Mouse (Mus musculus): ENCODE measurements around the gene Dock2. TPM values are rescaled to one million over a fixed set of nuclear protein-coding genes. Genes with fewer than 3 reads are reported as not detected.

Gene Dock2
- polyA plus RNA-seq, 1 experiment from 2014 or later: 1.4 TPM

DNA sequence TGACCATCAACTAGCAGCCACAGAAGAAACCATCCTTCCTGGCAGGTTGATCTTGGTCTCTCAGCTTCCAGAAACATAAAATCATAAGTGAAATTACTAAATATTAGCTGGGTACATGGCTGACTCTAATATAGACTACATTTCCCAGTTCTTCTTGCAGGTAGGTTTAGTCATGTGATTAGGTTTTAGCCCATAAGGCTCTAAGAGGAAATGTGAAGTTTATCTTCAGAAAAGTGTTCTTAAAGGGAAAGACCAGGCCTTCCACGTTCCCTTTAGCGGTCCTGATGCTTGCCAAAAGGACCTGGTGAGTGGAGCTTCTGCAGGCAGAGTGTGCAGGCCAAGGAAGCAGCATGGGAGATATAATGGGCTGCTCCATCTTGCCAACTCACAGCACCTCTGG lies 2.9 kb downstream of the Dock2 start:
- no peaks in the 10 kb centered on the region for H3K36me3 ChIP-seq
- H3K9me3 ChIP-seq: no peaks in the 10 kb centered on the region
- H3K27me3 ChIP-seq (replicated peaks): no peaks in the 10 kb centered on the region
- H3K4me2 ChIP-seq (replicated peaks): no peak overlapping the region
- no peaks in the 10 kb centered on the region for H3K4me1 ChIP-seq (replicated peaks)
- WGBS: 81% methylated on average over 2 of the region's 2 CpGs
- H3K4me3 ChIP-seq (replicated peaks): no peak overlapping the region
- no peak overlapping the region for H3K27ac ChIP-seq
- no peak overlapping the region for H3K9ac ChIP-seq
- ATAC-seq: no peak

DNA sequence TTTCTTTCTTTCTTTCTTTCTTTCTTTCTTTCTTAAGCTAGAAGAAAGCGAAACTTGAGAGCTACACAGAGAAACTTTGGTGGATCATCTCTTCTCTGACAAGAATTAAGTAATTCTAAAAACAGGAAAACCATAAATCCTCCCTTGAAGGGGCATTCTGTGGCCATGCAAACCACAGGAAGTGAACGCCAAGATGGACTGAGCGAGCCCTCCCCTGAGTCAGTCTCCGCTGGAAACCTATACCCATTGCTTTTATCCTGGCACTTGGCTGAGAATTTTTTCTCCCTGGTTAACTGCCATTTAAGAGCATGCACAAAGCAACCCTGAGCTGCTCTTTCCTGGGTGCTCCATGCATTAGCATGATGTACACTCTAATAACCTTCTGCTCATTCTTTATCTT lies 3.7 kb downstream of the Dock2 start:
- no peak overlapping the region for H3K4me2 ChIP-seq (replicated peaks)
- no peak overlapping the region for H3K4me3 ChIP-seq (replicated peaks)
- no peaks in the 10 kb centered on the region for H3K36me3 ChIP-seq
- no peaks in the 10 kb centered on the region for H3K27me3 ChIP-seq (replicated peaks)
- WGBS: 84% methylated on average over 4 of the region's 4 CpGs
- no peaks in the 10 kb centered on the region for H3K9me3 ChIP-seq
- no peak overlapping the region for H3K9ac ChIP-seq
- no peak overlapping the region for H3K27ac ChIP-seq
- H3K4me1 ChIP-seq (replicated peaks): no peaks in the 10 kb centered on the region
- no peak for ATAC-seq

DNA sequence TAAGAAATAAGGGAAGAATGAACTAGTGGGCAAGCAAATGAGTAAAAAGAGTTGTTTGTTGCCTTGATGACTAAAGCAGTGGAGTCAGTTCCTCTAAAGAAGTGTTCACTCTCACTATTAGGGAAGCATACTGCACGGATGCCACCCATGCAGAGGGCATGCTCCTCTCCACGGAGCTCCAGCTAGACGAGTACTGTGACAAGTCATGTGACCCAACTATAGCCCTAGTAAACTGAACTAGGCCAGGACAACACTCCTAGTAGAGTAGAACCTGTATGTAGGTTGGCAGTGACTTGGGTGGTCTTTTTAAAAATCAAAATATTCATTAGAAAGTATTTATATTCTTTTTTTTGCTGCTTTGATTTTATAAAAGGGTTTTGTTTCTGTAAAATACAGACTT lies 5.3 kb downstream of the Dock2 start:
- no peaks in the 10 kb centered on the region for H3K27me3 ChIP-seq (replicated peaks)
- H3K4me3 ChIP-seq (replicated peaks): no peak overlapping the region
- no peak overlapping the region for H3K4me2 ChIP-seq (replicated peaks)
- WGBS: 73% methylated on average over 3 of the region's 3 CpGs
- H3K9me3 ChIP-seq: no peaks in the 10 kb centered on the region
- H3K27ac ChIP-seq: no peak overlapping the region
- no peak overlapping the region for H3K9ac ChIP-seq
- H3K4me1 ChIP-seq (replicated peaks): no peaks in the 10 kb centered on the region
- no peaks in the 10 kb centered on the region for H3K36me3 ChIP-seq
- ATAC-seq: no peak

DNA sequence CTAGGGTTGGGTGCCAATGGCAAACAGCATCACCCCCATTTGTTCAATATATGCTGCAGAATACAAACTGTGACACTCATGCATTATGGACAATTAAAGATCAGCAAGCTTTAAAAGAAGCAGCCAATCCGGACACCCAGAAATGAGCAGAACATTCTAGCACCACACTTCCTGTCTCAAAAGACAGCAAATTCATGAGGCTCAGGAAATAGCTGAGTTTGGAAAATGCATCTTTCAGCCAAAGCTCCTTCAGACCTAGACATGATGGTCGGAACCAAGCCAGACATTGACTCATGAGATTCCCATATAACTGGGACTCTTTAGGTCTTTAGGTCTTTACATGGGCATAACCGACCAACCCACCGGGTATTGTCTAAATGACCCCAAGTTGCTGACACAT lies 6.2 kb downstream of the Dock2 start:
- Histone ChIP-seq H3K4me2 (replicated peaks) (no peak overlapping the region), H3K9me3 (no peaks in the 10 kb centered on the region), H3K4me1 (replicated peaks) (no peaks in the 10 kb centered on the region), H3K9ac (no peak overlapping the region), H3K36me3 (no peaks in the 10 kb centered on the region), H3K27me3 (replicated peaks) (no peaks in the 10 kb centered on the region), H3K4me3 (replicated peaks) (no peak overlapping the region), H3K27ac (no peak overlapping the region)
- no peak for ATAC-seq
- WGBS: 89% methylated on average over 4 of the region's 4 CpGs

DNA sequence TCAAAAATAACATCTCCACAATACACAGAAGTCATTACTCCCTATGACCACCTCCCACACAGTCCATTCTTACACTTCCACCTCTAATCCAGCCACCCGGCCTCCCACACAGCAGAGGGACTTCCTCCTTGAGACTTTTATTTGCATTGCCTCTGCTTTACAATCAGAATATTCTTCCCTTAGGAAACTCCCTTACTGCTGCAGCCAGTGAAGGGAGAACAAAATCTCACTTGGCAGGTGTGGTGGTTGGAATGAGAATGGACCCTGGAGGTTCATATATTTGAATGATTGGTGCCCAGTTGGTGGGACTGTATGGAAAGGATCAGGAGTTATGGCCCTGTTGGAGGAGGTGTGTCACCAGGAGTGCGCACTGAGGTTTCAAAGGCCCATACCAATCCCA lies 7.6 kb downstream of the Dock2 start:
- no peak for ATAC-seq
- H3K4me1 ChIP-seq (replicated peaks): no peaks in the 10 kb centered on the region
- H3K27me3 ChIP-seq (replicated peaks): no peaks in the 10 kb centered on the region
- H3K4me2 ChIP-seq (replicated peaks): no peak overlapping the region
- no peaks in the 10 kb centered on the region for H3K36me3 ChIP-seq
- WGBS: 55% methylated on average over 2 of the region's 2 CpGs
- H3K4me3 ChIP-seq (replicated peaks): no peak overlapping the region
- H3K9ac ChIP-seq: no peak overlapping the region
- no peak overlapping the region for H3K27ac ChIP-seq
- no peaks in the 10 kb centered on the region for H3K9me3 ChIP-seq

DNA sequence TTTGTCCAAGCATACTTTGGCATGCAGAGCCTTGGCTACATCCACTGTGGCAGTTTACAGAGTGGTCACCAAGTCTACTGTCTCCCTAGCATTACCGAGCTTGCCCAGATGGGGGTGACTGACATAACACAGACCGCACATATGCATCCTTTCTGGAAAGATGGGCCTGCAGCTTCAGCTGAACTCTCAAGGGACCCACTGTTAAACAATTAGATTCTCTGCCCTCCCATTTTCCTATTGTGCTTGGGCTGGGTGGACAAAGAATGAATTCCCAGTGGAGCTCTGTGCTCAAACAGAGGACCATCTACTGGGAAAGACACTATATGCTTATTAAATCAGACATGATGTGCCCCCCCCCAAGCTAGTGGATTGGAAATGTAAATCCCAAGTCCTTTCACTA lies 9.1 kb downstream of the Dock2 start:
- no peaks in the 10 kb centered on the region for H3K27me3 ChIP-seq (replicated peaks)
- no peak overlapping the region for H3K27ac ChIP-seq
- H3K4me2 ChIP-seq (replicated peaks): no peak overlapping the region
- no peak overlapping the region for H3K4me3 ChIP-seq (replicated peaks)
- 71% methylated on average over 2 of the region's 2 CpGs for WGBS
- ATAC-seq: no peak
- H3K36me3 ChIP-seq: no peaks in the 10 kb centered on the region
- H3K4me1 ChIP-seq (replicated peaks): no peaks in the 10 kb centered on the region
- no peak overlapping the region for H3K9ac ChIP-seq
- no peaks in the 10 kb centered on the region for H3K9me3 ChIP-seq

DNA sequence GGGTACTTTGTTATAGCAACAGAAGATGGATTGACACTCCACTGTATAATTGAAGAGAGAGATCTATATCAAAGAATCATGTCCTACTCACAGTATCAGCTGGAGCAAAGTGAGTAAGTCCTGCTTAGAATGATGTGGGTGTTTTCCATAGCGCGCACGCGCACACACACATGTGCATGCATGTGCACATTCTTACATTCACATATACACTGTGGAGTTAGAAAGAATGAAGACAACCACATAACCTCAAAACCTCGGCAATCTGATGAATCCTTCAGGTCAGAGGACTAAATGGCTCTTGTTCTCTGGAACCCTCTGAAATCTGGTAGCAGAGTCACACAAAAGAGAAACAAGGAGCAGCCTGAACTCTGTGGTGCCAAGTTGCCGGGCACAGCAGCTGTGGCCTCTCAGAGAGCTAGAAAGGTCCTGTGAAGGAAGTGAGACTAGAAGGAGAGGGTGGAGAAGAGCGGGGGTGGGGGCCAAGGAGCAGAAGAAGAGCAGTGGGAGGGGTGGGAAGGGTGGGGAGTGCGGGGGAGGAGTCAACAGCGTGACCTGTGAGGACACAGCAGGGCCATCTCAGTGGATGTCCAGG lies 10.3 kb downstream of the Dock2 start:
- Histone ChIP-seq H3K4me2 (replicated peaks) (no peak overlapping the region), H3K9ac (no peak overlapping the region), H3K4me1 (replicated peaks) (no peaks in the 10 kb centered on the region), H3K4me3 (replicated peaks) (no peak overlapping the region), H3K9me3 (no peaks in the 10 kb centered on the region), H3K27me3 (replicated peaks) (no peaks in the 10 kb centered on the region), H3K36me3 (no peaks in the 10 kb centered on the region), H3K27ac (no peak overlapping the region)
- no peak for ATAC-seq
- WGBS: 84% methylated on average over 9 of the region's 9 CpGs

DNA sequence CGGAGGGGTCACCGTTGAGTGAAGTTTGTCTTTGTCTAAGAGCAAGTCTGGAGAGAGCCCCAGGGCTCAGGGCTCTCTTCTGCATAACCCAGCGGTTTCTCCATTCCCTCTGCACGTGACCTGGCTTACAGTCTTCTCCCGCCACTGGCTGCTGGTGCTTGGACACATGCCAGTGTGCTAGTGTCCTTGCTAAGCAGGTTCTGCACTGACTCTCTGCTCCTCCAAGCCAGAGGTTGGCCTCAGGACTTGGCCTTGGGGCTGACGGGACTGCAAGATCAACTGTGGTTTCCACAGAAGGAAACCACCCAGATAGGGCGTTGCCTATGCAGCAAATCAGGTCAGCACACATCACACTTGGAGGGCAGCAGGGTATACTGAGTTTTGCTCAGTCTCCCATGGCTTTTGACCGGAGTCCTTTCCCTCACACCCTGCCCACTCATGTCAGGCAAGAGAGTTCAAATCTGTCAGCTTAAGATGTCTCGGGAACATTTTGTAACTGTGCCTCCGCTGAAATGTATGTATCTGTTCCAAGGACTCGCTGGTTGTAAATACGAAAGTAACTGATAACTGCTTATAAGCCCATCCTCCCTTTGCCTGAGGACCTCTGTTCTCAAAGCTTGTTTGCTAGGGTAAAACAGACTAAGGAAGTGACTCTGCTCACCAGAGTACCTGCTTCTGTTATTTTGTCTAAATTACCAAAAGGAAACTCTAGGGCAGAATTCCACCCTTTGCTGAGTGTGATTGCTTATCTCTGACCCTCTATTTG lies 12.3 kb downstream of the Dock2 start:
- no peak overlapping the region for H3K4me2 ChIP-seq (replicated peaks)
- H3K9ac ChIP-seq: no peak overlapping the region
- no peaks in the 10 kb centered on the region for H3K27me3 ChIP-seq (replicated peaks)
- WGBS: 53% methylated on average over 12 of the region's 12 CpGs
- H3K27ac ChIP-seq: no peak overlapping the region
- no peaks in the 10 kb centered on the region for H3K9me3 ChIP-seq
- H3K4me3 ChIP-seq (replicated peaks): no peak overlapping the region
- ATAC-seq: no peak; the same call in 1 of the 2 replicates
- no peaks in the 10 kb centered on the region for H3K4me1 ChIP-seq (replicated peaks)
- H3K36me3 ChIP-seq: no peaks in the 10 kb centered on the region

DNA sequence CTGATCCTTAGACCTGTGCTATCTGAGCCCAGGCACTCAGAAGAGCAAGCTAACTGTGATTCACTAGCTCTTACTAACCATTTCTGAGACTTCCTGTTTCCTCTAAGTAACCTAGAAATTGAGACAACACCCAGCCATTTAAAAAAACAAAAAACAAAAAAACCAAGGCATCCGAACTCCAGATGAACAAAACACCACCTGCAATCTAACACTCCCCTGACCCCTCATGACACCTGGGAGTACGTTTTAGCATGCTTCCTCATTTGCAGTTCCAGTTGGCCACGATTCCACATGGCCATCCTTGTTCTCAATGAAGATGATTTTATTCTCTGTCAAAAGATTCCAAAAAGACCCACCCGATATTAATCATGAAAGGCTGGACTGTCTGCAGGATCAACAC lies 13.0 kb downstream of the Dock2 start:
- H3K9me3 ChIP-seq: no peaks in the 10 kb centered on the region
- 62% methylated on average over 4 of the region's 4 CpGs for WGBS
- H3K4me2 ChIP-seq (replicated peaks): no peak overlapping the region
- H3K27ac ChIP-seq: no peak overlapping the region
- H3K36me3 ChIP-seq: no peaks in the 10 kb centered on the region
- no peak for ATAC-seq
- no peak overlapping the region for H3K4me3 ChIP-seq (replicated peaks)
- no peaks in the 10 kb centered on the region for H3K4me1 ChIP-seq (replicated peaks)
- H3K27me3 ChIP-seq (replicated peaks): no peaks in the 10 kb centered on the region
- no peak overlapping the region for H3K9ac ChIP-seq

DNA sequence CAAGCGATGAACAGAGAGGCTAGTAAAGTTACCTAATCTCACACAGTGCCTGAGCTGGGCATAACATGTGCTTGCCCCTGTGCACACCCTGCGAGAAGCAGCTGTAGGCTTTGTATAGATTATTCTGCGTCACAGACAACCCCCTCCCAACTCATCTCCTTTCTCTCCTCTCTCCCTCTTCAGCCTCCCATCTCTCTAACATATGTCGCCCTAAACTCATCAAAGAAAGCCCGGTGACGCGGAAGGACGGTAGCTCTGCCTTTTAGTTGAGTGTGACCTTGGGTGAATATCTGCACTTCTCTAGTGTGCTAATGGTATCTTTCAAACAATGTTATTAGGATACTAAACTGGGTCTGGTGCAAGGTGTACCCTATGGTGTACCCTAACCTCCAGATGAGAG lies 13.7 kb downstream of the Dock2 start:
- H3K9ac ChIP-seq: no peak overlapping the region
- WGBS: 88% methylated on average over 8 of the region's 8 CpGs
- ATAC-seq: no peak

DNA sequence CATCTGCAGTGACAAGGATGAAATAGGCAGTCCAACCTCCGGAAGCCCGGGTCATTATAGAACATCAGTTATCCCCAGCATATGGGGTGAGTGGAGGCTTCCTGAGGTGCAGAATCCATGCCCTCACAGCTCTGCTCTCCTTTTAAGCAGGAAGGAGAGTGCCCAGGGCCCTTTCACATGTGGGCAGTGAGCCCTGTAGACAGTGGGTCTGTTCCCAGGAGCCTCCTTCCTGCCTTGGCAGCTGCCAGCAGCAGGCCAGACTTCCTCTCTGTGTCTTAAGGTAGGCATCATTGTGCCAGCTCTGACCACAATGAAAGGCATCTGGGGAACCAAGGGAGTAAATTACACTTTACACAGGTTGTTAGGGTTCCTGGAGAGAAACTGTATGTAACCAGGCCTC lies 14.3 kb downstream of the Dock2 start:
- Histone ChIP-seq H3K9ac (no peak overlapping the region), H3K4me1 (replicated peaks) (no peaks in the 10 kb centered on the region), H3K4me2 (replicated peaks) (no peak overlapping the region), H3K27me3 (replicated peaks) (no peaks in the 10 kb centered on the region), H3K36me3 (no peaks in the 10 kb centered on the region), H3K9me3 (no peaks in the 10 kb centered on the region), H3K27ac (no peak overlapping the region), H3K4me3 (replicated peaks) (no peak overlapping the region)
- WGBS: 85% methylated on average over 2 of the region's 2 CpGs
- no peak for ATAC-seq

More for the DNA sequence above, 13.7 kb downstream of the Dock2 start:
- Histone ChIP-seq H3K4me2 (replicated peaks) (no peak overlapping the region), H3K4me3 (replicated peaks) (no peak overlapping the region), H3K4me1 (replicated peaks) (no peaks in the 10 kb centered on the region), H3K27ac (no peak overlapping the region), H3K27me3 (replicated peaks) (no peaks in the 10 kb centered on the region), H3K9me3 (no peaks in the 10 kb centered on the region), H3K36me3 (no peaks in the 10 kb centered on the region)

DNA sequence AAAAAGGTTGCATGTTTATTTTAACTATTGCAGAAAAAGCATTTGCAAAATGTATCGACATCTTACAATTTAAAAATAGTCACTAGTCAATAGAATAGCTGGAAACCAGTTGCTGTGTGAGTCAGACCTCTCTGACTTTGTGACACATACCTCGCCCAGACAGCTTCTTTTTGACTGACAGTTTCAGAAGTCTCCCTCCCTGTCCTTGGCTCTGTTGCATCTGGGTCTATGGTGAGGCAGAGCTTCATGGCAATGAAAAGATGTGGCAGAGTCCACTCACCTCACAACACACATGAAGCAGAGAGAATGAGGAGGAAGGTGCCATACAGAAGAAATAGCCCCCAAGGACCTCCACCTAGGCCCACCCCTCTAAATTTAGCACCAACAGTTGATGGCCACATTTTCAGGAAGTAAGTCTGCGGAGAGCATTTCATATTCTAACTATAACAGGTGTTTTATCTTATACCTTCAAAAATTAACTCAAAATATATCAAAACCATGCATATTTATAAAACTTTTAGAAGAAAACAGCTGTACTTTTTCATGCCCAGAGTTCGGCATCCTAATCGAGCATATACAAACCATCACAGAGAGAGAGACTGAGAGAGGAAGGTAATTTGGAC lies 19.8 kb downstream of the Dock2 start:
- no peak for ATAC-seq
- Histone ChIP-seq H3K36me3 (no peaks in the 10 kb centered on the region), H3K4me3 (replicated peaks) (no peak overlapping the region), H3K27me3 (replicated peaks) (no peaks in the 10 kb centered on the region), H3K9ac (no peak overlapping the region), H3K27ac (no peak overlapping the region), H3K9me3 (no peaks in the 10 kb centered on the region), H3K4me1 (replicated peaks) (no peaks in the 10 kb centered on the region), H3K4me2 (replicated peaks) (no peak overlapping the region)
- WGBS: 80% methylated on average over 5 of the region's 5 CpGs
